Mouse (Mus musculus) macrophage (primary cell): ENCODE results near the gene Arid1b. TPM values are rescaled to one million over a fixed set of nuclear protein-coding genes. Genes with fewer than 3 reads are reported as not detected.

ENCODE experiments used
- H3K27ac ChIP-seq: fragments of 350-480 bp; formaldehyde crosslinking; 2 replicates; pipeline ENCODE4 v1.9.0; 2021
- H3K36me3 ChIP-seq: fragments of 350-480 bp; formaldehyde crosslinking; 2 replicates; pipeline ENCODE4 v1.9.0; 2021; ENCODE audit errors: inconsistent target
- H3K4me3 ChIP-seq: fragments of 350-480 bp; formaldehyde crosslinking; 2 replicates; pipeline ENCODE4 v1.9.0; 2021; ENCODE audit errors: inconsistent target
- H3K79me2 ChIP-seq: fragments of 350-480 bp; formaldehyde crosslinking; 2 replicates; pipeline ENCODE4 v1.9.0; 2021; ENCODE audit errors: inconsistent target
- WGBS: methylation state at CpG from one replicate; pipeline ENCODE4 v1.1.7; 2026; ENCODE audit warnings: inconsistent platforms; ENCODE audit not compliant: missing documents; 5-methylcytosine and 5-hydroxymethylcytosine counted together
- polyA plus RNA-seq: library from polyadenylated mRNA; stranded (reverse); fragments of 250-400 nt; gene quantifications from 3 replicates; pipeline ENCODE4 v1.2.4, GENCODE M21; 2018; ENCODE audit warnings: inconsistent platforms

The Arid1b gene
- polyA plus RNA-seq, 1 experiment from 2014 or later = 20.1 TPM

DNA sequence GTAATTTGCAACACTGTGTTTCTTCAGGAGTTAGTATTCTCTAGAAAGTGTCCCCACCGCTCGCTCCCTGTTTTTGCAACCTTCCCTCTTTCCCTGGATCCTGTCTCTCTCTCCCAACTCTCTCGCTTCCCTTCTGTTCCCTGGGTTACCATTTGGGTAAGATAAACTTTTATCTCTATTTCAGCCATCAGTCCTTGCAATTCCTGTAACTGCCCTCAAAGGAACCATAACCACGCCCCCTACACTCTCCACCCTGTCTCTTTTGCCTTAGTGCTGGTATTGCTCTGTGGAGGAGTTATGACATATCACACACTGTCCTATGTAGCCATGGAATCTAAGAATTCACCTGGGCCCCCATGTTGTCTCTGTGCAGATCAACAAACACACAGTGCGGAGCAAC is 11.3 kb upstream of the Arid1b start:
- Histone ChIP-seq H3K27ac (no peak overlapping the region), H3K79me2 (no peaks in the 10 kb centered on the region), H3K36me3 (no peaks in the 10 kb centered on the region), H3K4me3 (no peak overlapping the region)
- WGBS = 85% methylated on average over 4 of the region's 5 CpGs

DNA sequence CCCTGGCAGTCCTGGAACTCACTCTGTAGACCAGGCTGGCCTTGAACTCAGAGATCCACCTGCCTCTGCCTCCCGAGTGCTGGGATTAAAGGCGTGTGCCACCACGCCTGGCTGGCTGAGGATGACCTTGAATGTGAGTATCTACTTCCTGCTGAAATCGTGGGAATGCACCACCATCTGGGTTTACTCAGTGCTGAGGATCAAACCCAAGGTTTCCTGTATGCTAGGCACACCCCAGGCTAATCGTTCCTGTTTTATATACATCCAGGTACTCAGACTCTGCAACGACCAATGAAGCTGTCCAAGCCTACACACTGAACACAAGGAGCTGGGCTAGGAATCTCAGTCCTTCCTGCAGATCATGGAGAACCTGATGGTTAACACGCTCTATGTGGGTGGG is 9.4 kb upstream of the Arid1b start:
- Histone ChIP-seq H3K36me3 (no peaks in the 10 kb centered on the region), H3K79me2 (no peaks in the 10 kb centered on the region), H3K27ac (no peak overlapping the region), H3K4me3 (no peak overlapping the region)
- WGBS = 62% methylated on average over 7 of the region's 7 CpGs

DNA sequence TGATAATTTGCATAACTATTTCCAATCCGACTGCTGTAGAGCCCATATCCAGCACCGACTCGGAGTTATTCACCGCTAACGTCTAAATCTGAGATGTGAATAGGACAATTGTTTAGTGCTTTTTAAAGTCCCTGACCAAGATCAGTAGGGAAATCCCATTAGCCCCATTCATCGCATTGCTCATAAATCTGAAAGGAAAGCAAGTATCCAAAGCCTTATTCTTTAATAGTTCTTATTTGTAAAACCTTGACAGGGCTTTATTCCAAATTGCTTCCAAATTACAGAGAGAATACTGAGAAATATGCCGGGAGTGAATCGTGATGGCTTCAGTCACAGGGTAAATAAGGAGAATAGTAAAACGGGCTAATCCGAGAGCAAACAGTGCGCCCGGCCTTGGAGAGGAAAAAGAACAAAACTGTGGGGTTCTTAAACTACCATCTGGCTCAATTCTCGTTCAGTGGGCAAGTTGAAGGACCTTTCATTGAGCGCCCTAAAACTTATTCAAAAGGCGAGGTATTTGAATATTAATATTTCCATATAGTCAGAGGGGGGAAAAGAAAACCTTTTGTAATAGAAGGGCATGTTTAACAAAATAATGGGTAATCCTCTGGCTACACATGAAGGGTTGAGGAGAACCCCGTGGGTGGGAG is 3.1 kb upstream of the Arid1b start:
- no peak overlapping the region for H3K4me3 ChIP-seq
- H3K36me3 ChIP-seq = no peaks in the 10 kb centered on the region
- no peak overlapping the region for H3K27ac ChIP-seq
- WGBS = 95% methylated on average over 15 of the region's 16 CpGs
- no peaks in the 10 kb centered on the region for H3K79me2 ChIP-seq

DNA sequence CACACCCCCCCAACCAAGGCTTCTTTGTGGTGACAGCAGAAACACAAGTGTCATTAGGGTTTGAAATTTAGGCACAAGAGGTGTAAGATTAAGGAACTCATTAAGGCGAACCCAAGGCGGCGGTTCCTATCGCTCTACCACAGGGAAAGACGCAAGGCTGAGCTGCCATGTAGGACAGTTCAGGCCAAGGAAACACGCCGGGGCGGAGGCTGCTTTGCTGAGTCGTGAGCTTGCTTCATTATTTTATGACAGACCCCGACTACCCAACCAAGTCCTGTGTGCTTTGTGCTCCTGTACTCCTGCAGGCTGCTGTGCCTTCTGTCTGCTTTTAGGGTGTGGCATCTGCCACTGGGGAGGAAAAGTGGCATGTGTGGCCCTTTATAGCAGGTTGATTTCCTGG is 2.5 kb upstream of the Arid1b start:
- H3K4me3 ChIP-seq = no peak overlapping the region
- WGBS = 88% methylated on average over 10 of the region's 10 CpGs
- H3K27ac ChIP-seq = no peak overlapping the region
- peaks cover under 1% of the 10 kb centered on the region for H3K79me2 ChIP-seq
- no peaks in the 10 kb centered on the region for H3K36me3 ChIP-seq

DNA sequence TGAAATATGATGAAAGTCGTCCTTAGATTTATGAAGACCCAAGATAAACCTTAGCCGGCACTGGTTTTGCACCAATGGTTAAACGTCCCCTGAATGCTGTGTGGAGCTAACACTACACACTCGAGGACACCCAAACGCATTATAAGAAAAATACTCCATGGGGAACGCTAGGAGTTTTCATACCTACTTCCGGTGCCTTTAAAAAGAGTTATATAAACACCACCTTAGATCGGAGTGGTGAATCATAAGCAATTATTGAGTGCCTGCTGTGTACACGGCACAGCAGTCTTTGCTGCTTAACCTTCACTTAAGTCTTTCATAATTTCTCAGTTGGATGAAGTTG is 664 bp upstream of the Arid1b start:
- Histone ChIP-seq H3K79me2 (peaks cover 19% of the 10 kb centered on the region), H3K36me3 (no peaks in the 10 kb centered on the region), H3K27ac (peak overlapping the region; percentile 70), H3K4me3 (peak overlapping the region; percentile 47)
- WGBS = 12% methylated on average over 9 of the region's 9 CpGs

DNA sequence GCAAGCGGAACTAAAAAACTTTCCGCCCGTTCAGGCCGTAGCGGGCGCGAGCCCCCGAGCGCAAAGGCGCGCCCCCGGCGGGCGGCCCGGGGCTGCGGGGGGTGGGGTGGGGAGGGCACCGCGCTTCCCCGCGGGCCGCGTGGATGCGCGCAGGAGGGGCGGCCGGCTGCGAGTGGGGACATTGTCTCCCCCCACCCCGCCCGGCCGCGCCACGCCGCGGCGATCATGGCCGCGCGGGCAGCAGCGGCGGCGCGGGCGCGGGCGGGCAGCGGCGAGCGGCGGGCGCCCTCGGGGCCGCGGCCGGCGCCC is 326 bp downstream of the Arid1b start:
- H3K27ac ChIP-seq = peak overlapping the region; percentile 52
- peaks cover 29% of the 10 kb centered on the region for H3K79me2 ChIP-seq
- H3K36me3 ChIP-seq = no peaks in the 10 kb centered on the region
- peak overlapping the region; percentile 28; the same call in 1 of the 2 replicates for H3K4me3 ChIP-seq
- 0% methylated on average over 52 of the region's 55 CpGs for WGBS

DNA sequence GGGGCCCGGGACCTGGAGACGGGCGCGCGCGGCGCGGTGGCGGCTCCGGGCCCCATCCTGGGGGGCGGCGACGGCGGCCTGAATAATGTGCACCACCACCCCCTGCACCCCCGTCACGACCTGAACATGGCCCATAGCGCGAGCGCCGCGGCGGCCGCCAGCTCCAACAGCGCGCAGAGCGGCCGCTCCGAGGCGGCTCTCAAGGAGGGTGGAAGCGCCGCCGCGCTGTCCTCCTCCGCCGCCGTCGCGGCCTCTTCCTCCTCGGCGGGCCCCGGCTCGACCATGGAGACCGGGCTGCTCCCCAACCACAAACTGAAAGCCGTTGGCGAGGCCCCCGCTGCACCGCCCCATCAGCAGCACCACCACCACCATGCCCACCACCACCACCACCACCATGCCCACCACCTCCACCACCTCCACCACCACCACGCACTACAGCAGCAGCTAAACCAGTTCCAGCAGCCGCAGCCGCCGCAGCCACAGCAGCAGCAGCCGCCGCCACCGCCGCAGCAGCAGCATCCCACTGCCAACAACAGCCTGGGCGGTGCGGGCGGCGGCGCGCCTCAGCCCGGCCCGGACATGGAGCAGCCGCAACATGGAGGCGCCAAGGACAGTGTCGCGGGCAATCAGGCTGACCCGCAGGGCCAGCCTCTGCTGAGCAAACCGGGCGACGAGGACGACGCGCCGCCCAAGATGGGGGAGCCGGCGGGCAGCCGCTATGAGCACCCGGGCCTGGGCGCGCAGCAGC is 855 bp downstream of the Arid1b start:
- H3K79me2 ChIP-seq = peaks cover 34% of the 10 kb centered on the region
- no peak overlapping the region for H3K27ac ChIP-seq
- no peaks in the 10 kb centered on the region for H3K36me3 ChIP-seq
- H3K4me3 ChIP-seq = peak overlapping the region; percentile 2; the same call in 1 of the 2 replicates
- WGBS = under 1% methylated on average over 58 of the region's 81 CpGs

DNA sequence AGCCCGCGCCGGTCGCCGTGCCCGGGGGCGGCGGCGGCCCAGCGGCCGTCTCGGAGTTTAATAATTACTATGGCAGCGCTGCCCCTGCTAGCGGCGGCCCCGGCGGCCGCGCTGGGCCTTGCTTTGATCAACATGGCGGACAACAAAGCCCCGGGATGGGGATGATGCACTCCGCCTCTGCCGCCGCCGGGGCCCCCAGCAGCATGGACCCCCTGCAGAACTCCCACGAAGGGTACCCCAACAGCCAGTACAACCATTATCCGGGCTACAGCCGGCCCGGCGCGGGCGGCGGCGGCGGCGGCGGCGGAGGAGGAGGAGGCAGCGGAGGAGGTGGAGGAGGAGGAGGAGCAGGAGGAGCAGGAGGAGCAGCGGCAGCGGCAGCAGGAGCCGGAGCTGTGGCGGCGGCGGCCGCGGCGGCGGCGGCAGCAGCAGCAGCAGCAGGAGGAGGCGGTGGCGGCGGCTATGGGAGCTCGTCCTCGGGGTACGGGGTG is 1.5 kb downstream of the Arid1b start:
- Histone ChIP-seq H3K4me3 (peak overlapping the region; percentile 16; the same call in 1 of the 2 replicates), H3K36me3 (no peaks in the 10 kb centered on the region), H3K27ac (no peak overlapping the region), H3K79me2 (peaks cover 40% of the 10 kb centered on the region)
- WGBS = 1% methylated on average over 50 of the region's 56 CpGs

DNA sequence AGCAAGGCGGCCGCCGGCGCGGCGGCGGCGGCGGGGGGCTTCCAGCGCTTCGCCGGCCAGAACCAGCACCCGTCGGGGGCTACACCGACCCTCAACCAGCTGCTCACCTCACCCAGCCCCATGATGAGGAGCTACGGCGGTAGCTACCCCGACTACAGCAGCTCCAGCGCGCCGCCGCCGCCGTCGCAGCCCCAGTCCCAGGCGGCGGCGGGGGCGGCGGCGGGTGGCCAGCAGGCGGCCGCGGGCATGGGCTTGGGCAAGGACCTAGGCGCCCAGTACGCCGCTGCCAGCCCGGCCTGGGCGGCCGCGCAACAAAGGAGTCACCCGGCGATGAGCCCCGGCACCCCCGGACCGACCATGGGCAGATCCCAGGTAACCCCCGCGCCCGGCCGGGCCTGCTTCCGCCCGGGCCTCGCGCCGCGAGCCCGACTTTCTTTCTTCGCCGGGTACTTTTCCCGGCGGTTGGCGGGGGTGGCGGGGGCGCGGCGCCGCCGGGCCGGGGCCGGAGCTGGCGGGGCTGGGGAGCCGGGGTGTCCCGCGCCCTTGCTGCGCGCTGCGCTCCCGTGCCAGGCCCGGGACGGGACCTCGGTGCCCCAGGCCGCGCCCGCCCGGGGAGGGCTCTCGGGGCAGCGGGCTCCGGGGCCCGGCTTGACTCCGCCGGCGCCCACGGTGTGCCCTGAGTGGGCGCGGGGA is 2.1 kb downstream of the Arid1b start:
- Histone ChIP-seq H3K36me3 (no peaks in the 10 kb centered on the region), H3K27ac (no peak overlapping the region; the same call in 1 of the 2 replicates), H3K79me2 (peaks cover 47% of the 10 kb centered on the region), H3K4me3 (peak overlapping the region; percentile 68)
- 0% methylated on average over 57 of the region's 95 CpGs for WGBS

DNA sequence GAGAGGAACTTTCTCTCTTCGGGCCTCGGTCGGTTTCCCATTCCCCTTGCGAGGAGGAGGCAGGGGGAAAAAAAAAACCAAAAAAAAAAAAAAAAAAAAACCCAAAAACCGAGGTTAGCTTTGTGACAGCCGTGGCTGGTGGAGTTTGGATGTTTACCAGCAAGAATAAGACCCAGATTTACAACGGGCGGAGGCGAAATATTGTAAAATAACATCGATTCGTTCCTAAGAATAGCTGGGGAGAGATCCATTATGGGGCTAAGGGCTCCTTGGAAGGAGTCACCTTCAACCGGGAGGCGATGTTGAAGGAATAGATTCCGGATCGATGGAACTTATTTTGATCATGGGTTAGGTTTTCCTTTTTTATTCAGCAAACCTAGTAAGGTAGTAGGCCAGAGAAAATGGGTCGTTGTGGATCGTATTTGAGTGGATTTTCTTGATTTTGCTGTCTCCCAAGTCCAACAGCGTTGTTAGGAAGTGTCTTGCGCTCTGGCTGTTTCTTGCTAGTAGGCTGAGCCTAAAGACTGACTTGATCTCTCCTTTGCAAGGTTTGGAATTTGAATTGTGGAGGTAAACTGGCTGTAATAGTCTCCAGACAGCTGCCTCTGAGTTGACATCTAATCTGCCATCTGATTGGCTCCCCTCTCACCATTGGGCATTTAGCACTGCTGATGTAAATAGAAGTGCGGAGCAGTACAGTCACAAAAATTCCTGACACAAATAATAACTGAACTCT is 2.9 kb downstream of the Arid1b start:
- H3K4me3 ChIP-seq = peak overlapping the region; percentile 68
- peak overlapping the region; percentile 36 for H3K27ac ChIP-seq
- H3K79me2 ChIP-seq = peaks cover 54% of the 10 kb centered on the region
- H3K36me3 ChIP-seq = no peaks in the 10 kb centered on the region
- 0% methylated on average over 16 of the region's 20 CpGs for WGBS

DNA sequence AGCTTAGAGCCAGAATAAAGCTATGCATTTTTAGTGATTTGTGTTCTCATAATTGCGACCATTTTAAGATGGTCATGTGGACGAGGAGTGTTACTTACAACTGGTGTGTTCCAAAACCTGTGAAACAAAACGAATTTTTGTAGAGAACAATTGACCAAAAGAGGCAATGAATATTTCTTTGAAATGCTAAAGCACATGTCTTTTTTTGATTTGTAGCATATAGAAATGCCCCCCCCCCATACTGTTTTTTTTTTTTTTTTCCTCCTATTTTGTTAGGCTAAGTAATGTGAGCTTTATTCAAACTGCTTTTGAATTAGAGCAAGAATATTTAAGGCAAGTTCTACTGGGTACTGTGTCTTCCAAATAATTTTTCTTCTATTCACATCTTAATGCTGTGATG is 3.8 kb downstream of the Arid1b start:
- Histone ChIP-seq H3K27ac (no peak overlapping the region), H3K79me2 (peaks cover 64% of the 10 kb centered on the region), H3K36me3 (no peaks in the 10 kb centered on the region), H3K4me3 (no peak overlapping the region)
- WGBS = 22% methylated on average over 3 of the region's 3 CpGs

DNA sequence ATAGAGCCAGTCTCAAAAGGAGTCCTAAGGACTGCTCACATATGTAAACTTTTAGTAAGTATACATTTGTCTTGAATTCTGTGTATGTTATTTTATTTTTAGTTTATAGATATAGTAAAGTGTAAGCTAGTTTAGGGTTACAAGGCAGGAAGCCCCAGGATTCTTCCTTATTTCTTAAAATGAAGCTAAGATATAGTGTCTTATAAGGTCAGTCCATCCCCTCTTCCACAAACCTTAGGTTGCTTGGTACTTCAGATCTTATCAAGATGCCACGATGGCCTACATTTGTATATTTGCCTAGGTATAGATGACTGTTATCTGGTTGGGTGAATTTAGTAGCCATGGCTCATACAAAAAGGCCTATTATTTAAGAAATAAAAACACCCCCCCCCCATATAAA is 5.1 kb downstream of the Arid1b start:
- no peak overlapping the region for H3K4me3 ChIP-seq
- no peak overlapping the region for H3K27ac ChIP-seq
- H3K79me2 ChIP-seq = peaks cover 77% of the 10 kb centered on the region
- no peaks in the 10 kb centered on the region for H3K36me3 ChIP-seq
- WGBS = 30% methylated on average over 1 of the region's 1 CpGs

DNA sequence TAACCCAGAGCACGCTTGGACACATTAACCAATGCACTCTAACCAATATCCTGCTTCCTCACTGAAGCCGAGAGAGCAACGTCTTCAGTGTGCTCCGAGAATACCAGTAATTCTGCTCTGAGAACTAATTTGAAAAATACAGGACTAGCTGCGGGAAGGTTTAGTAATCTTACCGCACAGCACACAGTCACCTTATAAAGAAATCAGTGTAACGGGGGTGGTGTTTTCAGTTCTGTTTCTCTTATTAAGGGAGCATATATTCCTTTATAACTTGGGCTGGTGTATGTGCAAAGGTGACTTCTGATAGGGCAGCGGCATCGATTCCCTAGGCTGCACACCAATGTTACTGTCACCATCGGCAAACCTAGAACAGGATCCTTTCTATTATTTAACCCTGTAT is 5.9 kb downstream of the Arid1b start:
- Histone ChIP-seq H3K4me3 (no peak overlapping the region), H3K36me3 (no peaks in the 10 kb centered on the region), H3K27ac (no peak overlapping the region), H3K79me2 (peaks cover 84% of the 10 kb centered on the region)
- WGBS = 52% methylated on average over 10 of the region's 10 CpGs

DNA sequence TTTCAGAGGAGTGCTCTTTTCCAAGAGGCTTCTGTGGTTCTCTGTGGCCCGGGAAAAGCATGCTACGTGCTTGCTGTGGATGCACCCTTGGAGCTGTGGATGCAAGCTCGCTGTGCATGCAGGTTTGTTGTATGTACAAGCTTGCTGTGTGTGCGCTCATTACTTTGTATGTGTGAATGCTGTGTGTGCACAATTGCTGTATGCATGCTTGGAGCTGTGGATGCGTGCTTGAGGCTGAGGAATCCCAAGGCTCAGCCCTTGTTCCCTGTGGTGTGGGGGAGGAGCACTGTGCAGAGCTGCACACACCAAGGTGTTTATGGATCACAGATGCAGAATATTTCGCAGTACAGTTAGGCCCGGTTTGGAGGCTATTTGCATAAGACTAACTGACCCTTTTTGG is 6.7 kb downstream of the Arid1b start:
- 89% methylated on average over 7 of the region's 7 CpGs for WGBS
- no peak overlapping the region for H3K27ac ChIP-seq
- H3K79me2 ChIP-seq = peaks cover 93% of the 10 kb centered on the region
- H3K36me3 ChIP-seq = no peaks in the 10 kb centered on the region
- no peak overlapping the region for H3K4me3 ChIP-seq
